Mouse (Mus musculus) cerebellum, adult (tissue): ENCODE measurements at regions not wholly inside any gene's neighbourhood (a gene's known extent, or its start where the extent isn't known, plus 50 kb on each side); places are given as distances from the start of the nearest gene placed in this dataset.

Experiments
- ATAC-seq: cut with Nextera tagmentation; 2 replicates; pipeline ENCODE4 v1.9.2; 2017; ENCODE audit warnings: mild to moderate bottlenecking, moderate library complexity, mixed read lengths; ENCODE audit not compliant: insufficient number of reproducible peaks, low FRiP score, low TSS enrichment

DNA sequence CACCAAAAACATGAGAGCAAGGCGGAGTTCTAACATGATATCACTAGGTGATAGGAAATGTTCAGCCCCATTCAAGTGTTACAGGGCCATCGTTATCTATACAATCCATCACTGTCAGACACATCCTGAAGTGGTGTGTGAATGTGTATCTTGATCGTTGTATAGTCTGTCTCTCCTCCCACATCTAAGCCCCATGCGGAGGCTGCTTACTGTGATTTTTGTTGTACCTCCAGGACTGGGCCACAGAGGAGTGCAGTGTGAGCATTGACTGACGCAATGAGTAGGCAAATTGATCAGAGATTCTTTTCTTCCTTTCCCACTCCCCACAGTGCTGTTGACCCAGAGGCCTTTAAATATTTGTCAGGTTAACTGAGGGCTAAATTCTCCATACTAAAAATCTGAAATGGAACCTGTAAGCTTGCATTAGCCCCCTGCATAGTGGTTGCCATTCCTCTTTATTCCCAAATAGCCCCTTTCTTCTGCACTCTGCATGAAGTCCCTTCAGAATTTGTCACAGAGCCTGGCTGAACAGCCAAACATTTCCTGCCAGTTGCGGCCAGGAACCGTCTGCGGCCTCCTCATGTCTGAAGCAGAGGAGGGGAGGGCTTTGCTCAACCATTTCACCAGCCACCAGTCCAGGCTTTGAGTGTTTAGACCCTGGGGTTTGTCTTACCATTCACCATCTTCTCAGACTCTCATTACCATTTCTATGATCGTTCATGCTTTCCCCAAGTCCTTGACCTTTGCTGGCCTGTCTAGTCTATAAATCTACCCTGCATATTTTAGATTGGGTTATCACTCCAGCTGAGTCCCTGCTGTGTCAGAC lies 119.3 kb downstream of the Ttc8 start:
- no peak for ATAC-seq

DNA sequence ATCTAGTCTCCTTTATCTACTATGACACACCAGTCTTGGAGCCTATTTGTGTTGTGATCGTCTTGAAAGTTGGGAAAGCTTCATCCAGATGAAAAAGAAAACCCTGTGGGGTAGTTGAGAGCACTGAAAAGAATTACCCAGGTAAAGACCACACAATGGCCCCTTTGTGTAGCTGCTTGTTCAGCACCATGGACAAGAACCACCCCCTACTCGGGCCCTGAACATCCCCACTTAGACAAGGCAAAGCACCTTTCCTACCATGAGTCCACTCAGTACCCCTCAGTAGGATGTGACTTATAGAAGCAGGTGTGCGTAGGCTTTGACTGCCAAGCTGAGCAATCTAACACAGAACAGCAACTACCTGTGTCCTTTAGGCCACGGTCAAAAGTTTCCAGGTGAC lies 121.2 kb downstream of the Ttc8 start:
- no peak for ATAC-seq

DNA sequence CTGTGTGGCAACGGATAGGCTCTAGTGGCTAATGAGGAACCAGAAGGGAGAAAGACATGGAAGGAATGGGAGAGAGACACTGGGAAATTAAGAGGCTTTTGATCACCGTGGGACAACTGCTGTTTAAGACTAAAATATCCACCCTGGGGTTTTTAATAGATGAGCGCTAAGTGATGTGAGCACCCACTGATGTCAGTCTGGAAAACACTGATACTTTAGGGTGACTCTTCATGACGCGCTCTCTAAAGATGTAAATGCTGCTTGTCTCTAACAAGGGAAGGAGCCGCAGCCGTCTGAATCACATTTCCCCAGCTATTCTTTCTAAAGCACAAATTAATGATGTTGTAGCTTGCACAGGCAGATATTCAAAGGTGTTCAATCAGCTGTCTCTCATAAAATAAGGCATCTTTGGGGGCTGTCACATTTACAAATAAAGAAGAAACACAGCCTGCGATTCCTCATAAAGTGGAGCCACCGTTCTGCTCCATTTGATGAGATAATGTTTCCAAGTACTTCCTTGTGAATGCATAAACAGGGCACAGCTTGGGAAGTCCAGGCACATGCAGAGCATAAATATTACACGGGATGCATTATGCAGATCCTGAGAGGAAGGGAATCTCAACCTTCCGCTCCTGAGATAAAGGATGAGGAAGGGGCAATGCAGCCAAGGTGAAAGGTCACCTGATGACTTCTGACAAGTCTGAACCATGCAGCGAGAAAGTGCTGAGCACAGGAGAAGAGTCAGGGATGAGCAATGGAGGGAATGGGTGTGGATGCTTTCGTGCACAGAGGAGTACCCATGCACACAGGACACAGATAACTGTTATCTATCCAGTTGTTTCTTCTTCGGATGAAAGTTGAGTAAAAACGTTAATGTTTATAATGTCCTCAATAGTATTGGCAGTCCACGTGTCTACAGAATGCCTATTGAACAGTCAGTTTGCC lies 122.8 kb downstream of the Ttc8 start:
- no peak for ATAC-seq

DNA sequence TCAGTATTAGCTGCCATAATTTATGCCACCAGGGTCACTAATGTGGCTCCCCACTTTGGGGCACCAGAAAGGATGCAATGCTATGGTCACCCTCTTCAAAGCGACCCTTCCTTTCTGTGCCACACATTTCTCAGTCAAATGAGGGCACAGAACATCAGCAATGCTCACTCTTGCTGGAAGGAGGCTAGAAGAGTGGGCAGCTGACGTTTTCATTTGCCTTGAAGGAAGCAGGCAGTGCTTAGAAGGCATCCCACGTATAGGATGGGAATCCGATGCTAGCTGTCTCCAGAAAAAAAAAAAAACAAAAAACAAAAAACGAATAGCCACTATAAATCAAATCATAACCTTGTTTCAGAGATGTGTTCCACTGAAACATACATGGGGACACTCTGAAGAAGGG lies 124.1 kb downstream of the Ttc8 start:
- ATAC-seq, result no peak

DNA sequence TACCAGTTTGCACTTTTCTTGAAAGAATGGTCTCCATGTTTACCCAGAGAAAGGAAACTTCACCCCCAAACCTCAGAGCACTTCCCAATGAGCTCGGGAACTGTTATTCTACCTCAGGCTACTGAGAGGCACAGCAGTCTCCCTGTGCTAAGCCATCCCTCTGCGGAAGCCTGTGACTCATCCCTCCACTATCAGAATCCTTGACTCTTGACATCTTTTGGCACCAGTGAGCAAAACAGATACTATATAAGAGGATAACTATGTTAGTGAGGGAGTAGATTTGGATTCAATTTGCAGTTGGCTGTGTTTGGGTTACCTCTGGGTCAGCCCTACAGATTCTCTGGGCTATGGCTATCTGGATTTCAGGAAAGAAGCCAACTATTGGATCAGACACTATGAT lies 130.1 kb downstream of the Ttc8 start:
- no peak for ATAC-seq

DNA sequence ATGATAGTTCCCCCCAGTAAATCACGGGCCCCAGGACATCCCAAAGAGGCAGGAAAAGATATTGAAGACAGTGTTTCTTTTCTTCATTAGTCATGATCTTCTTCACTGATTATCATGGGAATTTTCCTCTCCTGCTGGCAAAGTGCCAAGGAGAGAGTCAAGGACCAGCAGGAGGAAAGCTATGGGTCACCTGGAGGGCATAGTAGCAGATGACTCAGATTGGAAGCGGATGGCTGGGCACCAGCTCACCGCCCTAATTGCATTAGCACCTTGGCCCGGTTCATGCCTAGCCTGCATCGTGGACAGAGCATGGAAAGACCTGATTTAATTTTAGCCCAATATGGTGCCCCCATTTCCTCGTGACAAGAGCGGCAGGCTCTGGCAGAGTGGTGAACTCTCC lies 132.2 kb downstream of the Ttc8 start:
- ATAC-seq, result peak; percentile 96

DNA sequence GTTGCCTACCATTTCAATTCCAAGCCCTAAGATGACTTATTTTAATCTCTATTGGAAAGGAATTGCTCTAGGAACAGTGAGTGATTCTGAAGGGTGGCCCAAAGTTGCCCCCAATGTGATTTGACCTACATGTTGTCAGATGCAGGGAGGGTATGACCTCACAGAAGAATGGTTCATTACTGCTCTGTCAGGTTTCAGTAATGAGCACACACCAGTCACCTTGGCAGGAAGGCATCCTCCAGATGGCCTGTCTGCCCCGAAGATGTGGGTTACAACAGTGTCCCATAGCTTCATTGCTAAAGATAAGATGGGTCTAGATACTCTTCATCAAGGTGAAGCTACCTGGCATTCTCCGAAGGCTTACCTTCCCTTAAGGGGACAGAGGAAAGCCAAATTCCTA lies 137.1 kb downstream of the Ttc8 start:
- no peak for ATAC-seq

DNA sequence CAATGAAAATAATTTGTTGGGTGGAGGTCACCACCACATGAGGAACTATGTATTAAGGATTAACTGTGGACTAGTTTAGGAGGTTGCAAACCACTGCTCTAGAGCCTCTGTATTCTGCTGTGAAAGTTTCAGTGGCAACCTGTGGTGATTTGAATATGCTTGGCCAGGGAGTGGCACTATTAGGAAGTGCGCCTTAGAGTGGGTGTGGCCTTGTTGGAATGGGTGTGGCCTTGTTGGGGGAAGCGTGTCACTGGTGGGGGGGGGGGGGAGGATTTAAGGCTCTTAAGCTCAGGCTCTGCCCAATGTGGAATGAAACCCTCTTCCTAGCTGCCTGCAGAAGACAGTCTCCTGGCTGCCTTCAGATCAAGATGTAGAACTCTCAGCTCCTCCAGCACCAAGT lies 138.5 kb downstream of the Ttc8 start:
- no peak for ATAC-seq

DNA sequence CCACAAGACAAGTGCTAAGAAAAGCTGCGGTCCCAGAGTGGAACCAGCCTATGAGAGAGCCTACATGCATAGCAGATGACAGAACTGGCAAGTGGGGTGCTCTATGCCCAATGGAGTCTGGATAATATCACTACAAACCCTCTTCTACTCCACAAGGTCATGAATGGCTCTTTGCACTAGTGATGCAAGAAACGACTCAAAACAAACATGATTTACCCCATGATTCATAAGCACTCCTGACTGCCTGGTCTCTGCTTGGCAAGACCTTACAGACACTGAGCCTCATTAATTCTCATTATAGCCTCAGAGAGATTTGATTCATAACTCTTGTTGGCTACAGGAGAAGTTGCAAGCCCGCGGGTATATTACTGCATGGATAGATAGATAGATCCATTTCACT lies 139.1 kb downstream of the Ttc8 start:
- ATAC-seq, result no peak

DNA sequence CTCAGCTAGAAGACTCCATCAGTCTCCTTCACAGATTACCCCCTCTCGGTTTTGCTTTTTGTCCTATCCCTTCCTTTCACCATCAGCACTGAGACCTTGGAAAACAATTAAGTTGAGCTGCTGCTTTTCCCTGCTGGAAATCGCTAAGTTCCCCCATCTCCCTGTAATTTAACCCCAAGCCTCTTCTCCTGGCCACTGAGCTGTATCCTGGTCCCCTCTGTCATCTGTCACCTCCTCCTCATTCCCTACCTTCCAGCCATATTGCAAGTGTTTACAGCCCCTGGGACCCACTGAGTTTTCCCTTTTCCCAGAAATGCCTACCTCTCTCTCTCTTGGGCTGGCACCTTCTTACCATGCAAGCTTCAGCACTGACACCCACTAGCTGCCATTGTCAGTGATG lies 140.3 kb downstream of the Ttc8 start:
- ATAC-seq, result no peak

DNA sequence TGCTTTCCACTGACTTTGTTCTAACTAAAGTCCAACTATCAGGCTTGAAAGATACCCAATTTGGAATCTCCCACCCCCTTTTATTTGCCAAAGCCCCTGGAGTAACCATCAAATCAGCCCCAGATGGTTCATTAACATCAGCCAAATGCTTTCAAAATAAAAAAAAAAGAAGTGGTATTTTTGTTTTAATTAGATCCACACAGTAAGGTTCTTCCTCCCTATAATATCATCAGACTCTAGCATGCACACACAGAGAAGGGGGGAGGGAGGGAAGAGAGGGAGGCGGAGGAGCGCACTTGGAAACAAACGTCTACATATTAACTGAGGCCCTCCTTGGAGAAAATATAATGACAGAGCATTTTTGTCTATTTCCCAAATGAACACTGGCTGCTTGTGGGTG lies 143.1 kb downstream of the Ttc8 start:
- no peak for ATAC-seq

DNA sequence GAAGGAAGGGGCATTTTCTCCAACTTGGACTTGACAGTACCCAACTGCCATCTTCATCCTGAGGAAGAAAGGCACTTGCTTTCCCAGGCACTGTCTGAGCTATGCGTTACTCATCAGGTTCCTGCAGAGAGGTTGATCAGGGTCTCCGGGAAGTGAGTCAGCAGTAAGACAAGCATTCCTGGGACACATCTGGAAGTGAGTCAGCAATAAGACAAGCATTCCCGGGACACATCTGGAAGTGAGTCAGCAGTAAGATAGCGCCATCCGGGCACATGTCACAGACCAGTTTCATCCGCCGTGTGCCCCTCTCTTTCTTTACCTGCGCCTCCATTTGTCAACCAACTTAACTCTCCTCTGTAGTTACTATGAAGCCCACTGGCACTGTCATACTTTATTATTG lies 143.5 kb downstream of the Ttc8 start:
- ATAC-seq, result no peak

DNA sequence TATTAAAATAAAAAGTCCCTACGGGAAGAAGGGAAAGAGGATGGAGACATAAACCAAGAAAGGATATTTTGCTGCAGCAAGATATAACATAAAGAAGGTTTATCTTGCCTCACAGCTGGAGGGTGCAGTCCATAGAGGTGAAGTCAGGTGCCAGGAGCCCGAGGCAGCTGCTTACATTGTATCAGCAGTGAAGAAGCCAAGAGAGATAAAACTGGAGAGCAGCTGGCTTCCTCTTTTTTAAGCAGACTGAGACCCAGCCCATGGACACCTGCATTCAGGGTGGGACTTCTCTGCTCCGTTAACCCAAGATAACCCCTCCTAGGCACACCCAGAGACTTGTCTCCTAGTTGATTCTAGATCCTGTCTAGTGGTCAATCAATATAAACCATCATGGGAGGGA lies 147.6 kb downstream of the Ttc8 start:
- no peak for ATAC-seq

DNA sequence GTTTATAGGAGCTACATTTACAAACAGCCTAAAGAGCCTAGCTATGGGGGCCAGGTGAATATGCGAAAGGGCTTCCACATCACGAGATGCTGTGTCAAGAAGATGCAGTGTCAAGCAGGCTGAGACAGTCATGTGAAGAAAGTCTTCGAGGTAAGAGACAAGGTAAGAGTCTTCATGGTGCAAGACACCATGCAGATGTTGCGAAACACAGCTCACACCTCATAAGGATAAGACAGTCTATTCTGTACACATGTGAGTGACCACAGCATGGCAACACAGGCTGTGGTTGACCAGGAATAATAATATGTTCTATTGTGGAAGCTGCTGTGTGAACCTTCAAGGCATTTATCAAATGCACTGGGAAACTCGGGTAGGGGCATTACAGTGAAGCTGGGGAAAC lies 153.4 kb downstream of the Ttc8 start:
- no peak for ATAC-seq

DNA sequence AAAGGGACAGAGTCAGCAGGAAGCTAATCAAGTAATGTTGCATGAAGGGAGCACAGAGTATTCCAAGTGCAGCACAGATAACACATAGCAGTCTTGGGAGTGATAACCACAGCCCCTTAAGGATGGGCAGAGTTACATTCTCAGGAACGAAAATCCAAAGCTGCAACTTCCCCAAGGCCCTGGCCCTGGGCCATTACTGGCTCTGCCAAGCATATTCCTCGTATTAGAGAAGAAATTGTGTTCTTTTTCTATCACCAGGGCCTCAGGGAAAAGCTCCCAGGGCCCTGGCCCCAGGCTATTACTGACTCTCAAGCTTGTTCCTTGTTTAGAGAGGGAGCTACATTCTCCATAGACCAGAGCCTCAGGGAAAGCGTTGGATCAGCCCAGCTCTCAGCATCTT lies 157.0 kb downstream of the Ttc8 start:
- ATAC-seq, result no peak

DNA sequence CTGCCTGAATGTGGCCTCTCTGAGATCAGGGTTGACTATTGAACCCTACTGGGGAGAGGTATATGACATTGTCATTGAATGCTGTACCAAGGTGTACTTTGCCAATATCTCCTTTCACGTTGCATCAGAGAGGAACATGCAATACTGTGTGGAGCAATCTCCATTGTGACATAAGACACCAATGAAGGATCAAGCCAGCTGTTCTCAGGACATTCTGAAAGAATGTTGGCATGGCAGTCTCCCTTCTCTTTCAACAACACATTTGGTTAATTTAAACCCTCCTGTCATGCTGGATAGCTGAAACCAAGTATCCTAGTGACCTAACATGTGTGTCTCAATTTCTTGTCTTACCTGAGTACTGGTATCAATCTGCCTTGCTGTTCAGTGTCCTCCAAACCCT lies 159.5 kb downstream of the Ttc8 start:
- no peak for ATAC-seq

DNA sequence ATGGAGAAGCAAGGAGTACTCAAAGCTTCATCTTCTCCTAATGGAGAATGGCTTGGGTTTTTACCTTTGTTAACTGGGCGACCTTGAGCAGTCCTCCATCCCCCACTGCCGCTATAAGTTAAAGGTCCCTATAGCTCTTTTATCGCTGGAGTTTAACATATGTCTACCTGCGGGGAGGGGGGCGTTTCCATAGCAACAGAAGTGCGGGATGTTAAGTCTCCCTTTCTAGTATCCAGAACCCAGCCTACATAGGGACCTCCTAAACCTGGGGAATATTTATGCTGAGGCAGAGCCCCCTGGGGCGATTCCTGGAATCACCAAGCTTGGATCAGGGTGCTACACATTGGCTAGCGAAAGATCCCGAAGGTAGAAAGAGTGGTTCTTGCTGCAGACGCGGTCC lies 163.2 kb downstream of the Ttc8 start:
- ATAC-seq, result no peak

DNA sequence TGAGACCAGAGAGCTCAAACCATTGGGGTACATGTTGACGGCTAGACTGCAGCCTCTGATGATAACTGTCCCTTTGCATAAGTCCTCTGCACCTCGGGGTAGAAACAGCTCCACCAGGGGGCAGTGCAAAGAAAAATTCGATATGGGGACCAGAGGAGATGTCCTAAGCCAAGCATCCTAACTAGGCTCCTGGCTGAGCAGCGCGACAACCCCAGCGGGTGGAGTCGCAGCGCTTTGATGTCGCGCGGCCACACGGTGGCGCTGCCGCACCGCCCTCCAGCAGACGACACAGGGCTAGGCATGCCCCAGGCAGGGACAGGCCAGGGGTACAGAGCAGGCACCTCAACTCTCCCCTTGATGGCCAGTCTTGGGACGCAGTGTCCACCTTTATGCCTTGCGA lies 163.8 kb downstream of the Ttc8 start:
- ATAC-seq, result peak; percentile 93

DNA sequence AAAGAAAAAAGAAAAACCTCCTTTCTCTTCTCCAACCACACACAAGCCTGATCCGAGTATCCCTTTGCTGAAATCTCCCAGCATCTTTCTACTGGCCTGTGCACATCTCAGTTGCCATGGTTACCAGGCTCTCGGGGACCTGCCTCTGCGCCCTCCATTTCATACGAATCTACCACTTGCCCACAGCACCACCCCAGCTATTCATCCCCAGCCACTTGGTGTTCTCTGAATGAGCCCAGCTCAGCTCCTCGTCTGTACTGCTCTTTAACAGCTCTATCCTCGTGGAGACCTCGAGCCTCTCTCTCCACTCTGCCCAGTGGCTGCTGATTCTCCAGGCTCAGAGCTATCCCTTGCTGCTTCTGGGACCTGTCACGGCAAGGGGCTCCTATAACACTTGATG lies 166.9 kb downstream of the Ttc8 start:
- ATAC-seq, result no peak

DNA sequence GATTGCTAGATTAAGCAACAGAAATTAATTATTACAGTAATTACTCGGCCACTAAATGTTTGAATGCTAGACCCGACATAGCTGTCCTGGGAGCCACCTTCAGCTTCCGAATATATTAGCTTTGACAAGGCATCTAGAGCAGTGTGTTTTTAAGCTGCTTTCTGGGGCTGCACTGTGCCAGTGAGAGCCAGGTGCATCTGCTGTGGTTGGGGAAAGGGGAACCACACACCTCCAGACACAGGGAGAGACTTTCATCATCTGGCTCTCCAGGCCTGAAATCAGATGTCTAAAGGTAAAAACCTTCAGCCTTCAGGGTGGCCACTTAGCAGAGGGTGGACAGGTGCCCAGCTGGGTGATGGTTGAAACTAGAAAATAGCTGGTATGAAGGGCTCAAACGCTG lies 171.4 kb downstream of the Ttc8 start:
- no peak for ATAC-seq

DNA sequence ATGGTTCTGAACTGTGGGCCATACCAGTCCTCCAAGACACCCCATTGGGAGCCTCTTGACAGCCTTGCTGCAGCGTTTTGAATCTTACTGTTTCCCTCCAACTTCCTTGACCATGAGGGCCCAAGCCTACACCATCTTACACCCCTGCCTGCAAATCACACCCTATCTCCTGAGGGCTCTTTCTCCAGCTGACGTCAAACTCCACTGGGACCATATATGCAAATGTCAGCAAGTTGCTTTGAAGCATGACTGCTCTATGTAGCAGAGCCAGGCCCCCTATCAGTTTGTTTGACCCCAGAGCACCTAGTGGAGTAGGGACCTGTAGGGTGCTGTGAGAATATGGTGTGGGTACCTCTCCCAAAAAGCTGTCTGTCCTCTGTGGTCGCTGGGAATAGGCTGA lies 172.8 kb downstream of the Ttc8 start:
- ATAC-seq, result no peak

DNA sequence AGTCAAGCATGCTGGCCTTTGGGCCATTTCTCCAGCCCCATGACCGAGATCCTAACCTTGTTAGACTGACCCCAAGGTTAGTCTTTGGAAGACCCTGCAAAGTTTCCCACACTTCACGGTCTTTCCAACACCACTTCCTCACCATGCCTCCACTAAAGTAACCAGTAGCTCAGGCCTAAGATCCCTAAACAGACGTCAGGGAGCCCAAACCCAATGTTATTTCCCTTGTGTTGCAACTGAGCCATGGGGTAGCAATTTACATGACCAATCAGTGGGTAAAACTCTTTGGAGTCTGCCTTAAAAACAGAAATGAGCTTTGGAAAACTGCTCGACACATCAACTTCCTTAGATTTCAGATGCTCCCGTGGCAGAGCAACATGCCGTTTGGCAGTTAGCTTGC lies 173.6 kb downstream of the Ttc8 start:
- ATAC-seq, result no peak
